Mouse (Mus musculus) erythroid progenitor cell, adult 5-6 weeks (primary cell): Measurements from ENCODE around the gene Txnrd2. TPM values are rescaled to one million over a fixed set of nuclear protein-coding genes. Genes with fewer than 3 reads are reported as not detected.

Experiments used
- ATAC-seq: replicated peaks from 2 replicates; pipeline ENCODE4 v1.8.0; 2016; ENCODE audit warnings: moderate number of reproducible peaks, mild to moderate bottlenecking, moderate TSS enrichment, inconsistent platforms; ENCODE audit not compliant: poor library complexity, low FRiP score, severe bottlenecking
- total RNA-seq, 2 experiments: library from RNA; stranded (forward) in 1 of 2; stranded (reverse) in 1 of 2; fragments of 150-400 nt in 1 of 2; fragments of 186-747, 209-891 nt in 1 of 2; gene quantifications; 2 replicates each; pipeline versions ENCODE4 v1.2.3 to v1.2.4; 2015 to 2017; ENCODE audit warnings: low replicate concordance in 2 of 2

Gene Txnrd2
- total RNA-seq (2015; ENCODE audit: low replicate concordance) = 117 and 217 TPM in 2 replicates
- total RNA-seq (2017; ENCODE audit: low replicate concordance) = 138 and 221 TPM in 2 replicates

DNA sequence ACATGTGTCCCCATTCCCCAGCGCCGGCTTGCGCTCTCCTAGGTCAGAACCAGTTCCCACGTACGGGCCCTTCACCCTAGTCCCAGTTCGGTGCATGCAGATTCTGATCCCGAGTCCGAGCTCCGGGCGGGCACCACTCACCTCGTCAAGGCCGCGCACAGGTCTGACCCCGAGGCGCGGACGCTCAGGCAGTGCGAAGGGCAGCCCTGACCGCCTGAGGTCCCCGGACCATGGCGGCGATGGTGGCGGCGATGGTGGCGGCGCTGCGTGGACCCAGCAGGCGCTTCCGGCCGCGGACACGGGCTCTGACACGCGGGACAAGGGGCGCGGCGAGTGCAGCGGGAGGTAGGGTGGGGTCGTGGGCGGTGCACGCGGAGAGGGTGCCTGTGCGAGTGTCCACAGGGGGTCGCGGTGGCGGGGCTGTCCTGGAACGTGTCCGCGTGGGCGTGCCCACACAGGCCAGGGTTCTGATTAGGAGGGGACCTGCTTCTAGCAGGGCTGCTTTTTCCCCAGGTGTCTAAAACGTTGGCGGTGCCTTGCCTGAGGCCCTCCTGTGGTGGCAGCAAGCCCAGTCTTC is at the start of gene Txnrd2:
Txnrd2 (plus strand) TSS at position 170 of the 577 bp plus-strand sequence.
- ATAC-seq = peak; percentile 58

DNA sequence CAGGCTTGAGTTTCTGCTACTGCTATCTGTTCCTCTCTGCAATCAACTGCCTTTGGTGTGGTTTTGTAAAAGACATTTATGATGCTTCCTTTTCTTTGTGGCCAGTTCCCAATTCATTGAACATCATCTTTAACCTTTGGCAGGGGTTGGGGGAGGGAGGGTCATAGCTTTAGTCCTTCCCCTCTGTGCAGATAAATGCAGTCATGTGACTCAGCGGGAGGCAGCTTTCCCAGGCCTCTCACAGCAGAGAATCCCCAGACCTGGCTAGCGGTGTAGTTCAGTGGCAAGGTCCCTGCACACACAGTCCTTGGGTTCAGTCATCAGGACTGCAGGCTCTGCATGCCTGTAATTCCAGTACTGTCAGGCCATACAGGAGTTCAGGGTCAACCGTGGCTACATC is 49.0 kb upstream of the Txnrd2 start:
- no peak for ATAC-seq

GRCm38 (mm10) chr16:18378489-18378888 is 47.7 kb upstream of the Txnrd2 start:
- ATAC-seq = no peak

DNA sequence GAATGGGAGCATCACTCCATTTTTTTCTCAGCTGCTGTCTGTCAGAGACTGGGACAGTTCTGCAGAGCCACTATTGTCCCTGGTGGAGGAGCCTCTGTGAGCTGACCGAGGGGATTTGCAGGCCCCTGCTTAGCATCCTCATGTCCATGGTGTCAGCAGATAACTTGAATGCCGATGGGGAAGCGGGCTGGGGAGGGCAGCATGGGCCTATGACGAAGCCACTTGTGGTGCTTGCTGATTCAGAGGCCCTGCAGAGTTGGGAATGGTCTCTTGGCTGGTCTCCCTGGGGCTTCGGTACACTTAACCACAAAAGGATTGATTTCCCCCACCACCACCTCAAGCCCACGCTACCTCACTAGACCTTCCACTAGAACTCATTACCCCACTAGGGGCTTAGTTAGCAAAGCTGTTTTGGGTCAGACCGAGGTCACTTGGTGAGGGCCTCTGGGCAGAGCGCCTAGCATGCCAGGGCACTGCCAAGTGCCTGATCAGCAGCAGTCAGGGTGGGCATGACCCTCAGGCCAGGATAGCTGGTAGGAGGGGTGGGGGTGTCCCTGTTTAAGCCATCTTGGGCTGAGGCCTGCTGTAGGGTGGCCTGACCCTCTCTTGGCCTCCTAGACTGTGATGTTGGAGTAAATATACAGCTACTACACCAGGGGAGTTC is 46.7 kb upstream of the Txnrd2 start:
- ATAC-seq = no peak

DNA sequence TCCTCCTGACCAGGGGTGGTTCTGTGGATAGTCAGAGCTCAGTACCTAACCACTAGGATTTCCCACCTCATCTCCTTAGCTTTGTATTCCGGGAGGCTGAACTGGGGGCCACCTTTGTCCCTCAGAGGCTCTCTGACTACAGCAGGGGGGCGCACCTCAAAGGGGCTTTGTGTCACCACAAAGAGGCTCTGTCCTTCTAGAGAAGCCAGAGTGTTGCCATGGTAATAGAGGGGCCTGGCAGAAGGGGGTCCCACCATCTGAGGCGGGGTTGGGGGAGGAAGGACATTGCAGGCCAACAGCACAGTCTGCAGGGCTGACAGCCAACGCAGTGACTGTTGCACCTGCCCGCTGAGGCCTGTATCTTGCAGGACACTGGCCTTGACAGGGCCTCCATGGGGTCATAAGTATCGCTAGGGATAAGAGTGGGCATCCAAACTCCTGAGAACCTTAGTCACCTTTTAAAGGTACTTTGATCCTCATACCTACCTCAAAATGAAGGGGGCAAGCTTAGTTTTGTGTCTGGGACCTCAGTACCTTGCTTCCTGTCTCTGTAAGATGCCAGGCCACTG is 45.6 kb upstream of the Txnrd2 start:
- ATAC-seq = no peak

DNA sequence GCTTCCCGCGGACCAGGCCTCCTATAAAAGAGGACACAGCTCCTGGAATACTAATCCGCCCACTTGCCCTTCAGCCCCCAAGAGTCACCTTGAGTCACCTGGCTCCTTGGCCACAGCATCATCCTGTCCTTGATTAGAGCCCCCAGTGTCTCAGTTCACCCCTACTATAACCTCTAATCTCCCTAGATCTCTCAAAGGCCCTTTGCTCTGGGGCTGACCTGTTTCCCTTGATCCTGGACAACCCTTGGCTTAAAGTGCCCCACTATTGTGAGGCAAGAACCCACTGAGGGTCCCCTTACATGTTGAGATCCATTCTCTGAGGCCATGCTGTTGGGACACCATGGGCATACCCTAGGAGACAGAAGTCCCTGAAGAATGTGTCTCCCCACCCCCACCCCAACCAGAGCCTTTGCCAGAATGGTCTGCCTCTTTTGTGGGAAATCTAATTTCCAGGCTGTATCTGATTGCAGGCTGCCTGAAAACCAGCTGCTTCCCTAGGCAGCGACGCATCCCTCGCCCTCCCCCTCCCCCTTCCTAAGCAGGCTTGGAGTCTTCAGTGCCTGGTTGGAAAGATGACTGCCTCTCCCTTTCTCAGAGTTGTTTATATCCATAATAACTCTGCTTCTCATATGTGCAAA is 44.4 kb upstream of the Txnrd2 start:
- ATAC-seq = no peak

DNA sequence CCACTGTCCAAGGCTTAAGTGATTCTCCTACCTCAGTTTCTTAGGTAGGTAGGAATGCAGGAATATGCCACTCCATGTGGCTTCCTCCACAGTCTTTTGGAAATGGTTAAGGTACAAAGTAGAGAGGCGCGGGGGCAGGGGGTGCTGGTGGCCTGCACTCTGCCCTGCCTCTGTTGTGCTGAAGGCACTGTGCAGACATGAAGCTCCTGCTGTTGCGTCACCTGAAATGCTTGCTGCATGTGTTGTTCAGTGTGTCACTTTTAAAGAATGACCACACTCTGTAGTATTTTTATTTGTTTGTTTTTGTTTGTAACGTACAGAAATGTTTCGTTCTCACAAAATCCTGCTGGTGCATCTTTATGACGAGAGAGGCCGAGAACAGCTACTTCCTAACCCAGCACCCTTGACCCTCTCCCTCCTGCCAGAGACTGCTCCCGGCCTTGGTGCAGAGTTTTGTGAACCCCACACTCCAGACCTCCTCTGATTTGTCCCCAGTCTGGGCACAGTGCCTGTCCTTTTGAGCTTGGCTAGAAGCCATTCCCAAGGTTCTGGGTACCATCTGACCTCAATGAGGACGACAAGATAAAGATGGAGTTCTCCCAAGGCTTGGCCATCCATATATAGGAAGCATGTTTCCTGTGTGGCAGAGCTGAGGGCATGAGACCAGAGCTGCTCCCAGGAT is 43.0 kb upstream of the Txnrd2 start:
- no peak for ATAC-seq

GRCm38 (mm10) chr16:18383756-18384155 is 42.4 kb upstream of the Txnrd2 start:
- ATAC-seq = no peak

DNA sequence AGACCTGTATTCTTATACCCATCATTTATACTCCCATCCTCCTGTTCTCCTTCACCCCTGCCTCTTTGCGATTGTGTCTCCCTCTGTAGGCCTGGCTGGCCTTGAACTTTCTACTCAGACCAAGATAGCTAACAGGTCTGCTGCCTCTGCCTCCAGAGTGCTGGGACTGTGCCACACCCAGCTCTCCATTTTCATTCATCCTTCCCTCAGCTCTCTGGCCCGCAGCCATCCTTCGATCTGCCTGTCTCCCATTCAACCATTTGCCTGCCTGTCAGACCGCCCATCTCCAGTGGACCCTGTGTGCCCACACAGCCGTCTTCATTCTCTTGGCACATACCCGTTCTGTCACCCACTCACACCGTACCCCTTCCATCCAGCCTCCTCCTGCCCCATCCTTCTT is 42.0 kb upstream of the Txnrd2 start:
- no peak for ATAC-seq

GRCm38 (mm10) chr16:18384659-18385058 is 41.5 kb upstream of the Txnrd2 start:
- no peak for ATAC-seq

DNA sequence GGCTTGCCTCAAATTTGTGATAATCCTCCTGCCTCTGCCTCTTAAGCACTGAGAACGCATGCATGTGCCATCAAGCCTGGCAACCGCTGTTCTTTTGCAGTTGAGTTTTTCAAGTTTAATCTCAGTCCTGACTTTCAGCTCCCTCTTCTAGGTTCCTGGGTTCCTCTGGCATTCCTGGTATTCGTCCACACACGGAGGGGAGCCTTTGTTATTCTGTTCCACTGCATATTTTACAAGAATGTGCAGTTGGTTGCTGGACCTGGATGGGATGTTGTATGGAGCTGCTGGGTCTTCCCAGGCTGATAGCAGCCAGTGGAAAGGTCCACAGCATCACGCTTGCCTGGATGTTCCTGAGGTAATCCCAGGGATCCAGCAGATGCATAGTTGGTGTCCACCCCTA is 40.8 kb upstream of the Txnrd2 start:
- ATAC-seq = no peak

DNA sequence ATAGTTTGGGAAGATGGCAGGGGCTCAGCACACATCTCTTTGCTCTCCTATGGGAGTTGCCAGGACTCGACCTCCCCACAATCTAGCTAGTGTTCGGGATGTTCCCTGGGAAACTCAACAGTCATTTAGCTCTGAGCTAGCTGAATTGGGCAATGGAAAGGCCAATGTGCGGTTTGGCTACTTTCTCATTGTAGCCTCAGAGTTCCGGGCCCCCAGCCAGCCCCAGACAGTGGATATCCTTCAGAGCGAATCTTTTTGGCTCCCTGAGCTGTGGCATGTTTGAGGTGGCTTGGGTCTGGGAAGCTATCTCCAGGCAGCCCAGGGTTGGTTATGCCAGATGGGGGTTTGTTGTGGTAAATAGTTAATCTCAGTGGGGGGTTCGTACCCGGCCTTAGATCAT is 39.7 kb upstream of the Txnrd2 start:
- ATAC-seq = no peak

- ATAC-seq = no peak
These were observed 39.2 kb upstream of the Txnrd2 start for GRCm38 (mm10) chr16:18386972-18387371.

GRCm38 (mm10) chr16:18387704-18388582 is 38.2 kb upstream of the Txnrd2 start:
- no peak for ATAC-seq

GRCm38 (mm10) chr16:18388583-18389435 is 37.4 kb upstream of the Txnrd2 start:
- no peak for ATAC-seq

GRCm38 (mm10) chr16:18390399-18390798 is 35.8 kb upstream of the Txnrd2 start:
- ATAC-seq = no peak

DNA sequence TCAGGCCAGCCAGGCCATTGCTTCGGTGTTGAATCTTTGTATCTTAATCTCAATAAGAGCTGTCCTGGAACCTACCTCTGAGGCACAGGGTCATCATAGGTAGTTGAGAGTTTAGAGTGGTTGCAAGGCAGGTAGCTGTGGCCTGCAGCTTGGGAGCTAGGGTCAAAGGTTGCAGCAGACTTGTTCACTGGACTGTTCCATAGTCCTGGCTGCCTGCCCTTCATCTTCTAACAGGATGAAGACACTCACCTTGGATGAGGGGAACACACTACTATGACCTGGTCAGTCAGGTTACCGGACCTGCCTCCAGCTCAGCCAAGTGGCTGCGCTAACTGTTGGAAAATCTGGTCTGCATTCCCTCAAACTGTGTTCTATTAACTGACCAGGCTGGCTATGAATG is 35.1 kb upstream of the Txnrd2 start:
- ATAC-seq = no peak

- ATAC-seq = no peak
These were observed 34.5 kb upstream of the Txnrd2 start for GRCm38 (mm10) chr16:18391728-18392127.
